Mouse (Mus musculus): ENCODE measurements around the gene Mecr. TPM values are rescaled to one million over a fixed set of nuclear protein-coding genes. Genes with fewer than 3 reads are reported as not detected.

Mecr gene
- polyA plus RNA-seq, 1 experiment: 31.8 TPM

GRCm38 (mm10) chr4:131872672-131873292 lies 29.5 kb downstream of the Mecr start:
- no peak for TF ChIP-seq GATA1 (IDR thresholded peaks at IDR 0.05; ENCODE audit: low read length)

- no peak for TF ChIP-seq GATA1 (IDR thresholded peaks at IDR 0.05; ENCODE audit: low read length)
Observed at GRCm38 (mm10) chr4:131873293-131874168, 30.3 kb downstream of the Mecr start, which contains the start of gene Srsf4. Gene Srsf4, plus strand, starts transcription at chr4:131873617.

DNA sequence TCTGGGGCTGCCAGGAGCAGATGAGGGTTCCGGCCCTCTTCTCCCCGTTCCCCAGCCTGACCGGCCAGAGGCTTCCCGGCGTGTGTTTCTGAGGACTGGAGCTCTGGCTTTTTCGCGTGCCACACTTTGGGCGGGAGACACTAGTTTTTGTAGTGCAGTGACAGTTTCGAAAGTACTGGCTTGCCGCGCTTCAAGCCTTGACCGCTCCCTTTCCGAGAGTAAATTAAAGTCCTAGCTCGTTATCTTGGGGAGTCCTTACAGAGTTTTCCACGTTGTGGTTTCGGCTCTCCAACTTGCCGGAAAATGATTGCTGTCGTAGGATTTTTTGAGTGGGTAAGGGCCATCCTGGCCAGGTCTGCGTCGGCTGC lies 30.9 kb downstream of the Mecr start:
- no peak for TF ChIP-seq GATA1 (IDR thresholded peaks at IDR 0.05; ENCODE audit: low read length)

- no peak for TF ChIP-seq GATA1 (IDR thresholded peaks at IDR 0.05; ENCODE audit: low read length)
Observed at GRCm38 (mm10) chr4:131874567-131874966, 31.3 kb downstream of the Mecr start.

DNA sequence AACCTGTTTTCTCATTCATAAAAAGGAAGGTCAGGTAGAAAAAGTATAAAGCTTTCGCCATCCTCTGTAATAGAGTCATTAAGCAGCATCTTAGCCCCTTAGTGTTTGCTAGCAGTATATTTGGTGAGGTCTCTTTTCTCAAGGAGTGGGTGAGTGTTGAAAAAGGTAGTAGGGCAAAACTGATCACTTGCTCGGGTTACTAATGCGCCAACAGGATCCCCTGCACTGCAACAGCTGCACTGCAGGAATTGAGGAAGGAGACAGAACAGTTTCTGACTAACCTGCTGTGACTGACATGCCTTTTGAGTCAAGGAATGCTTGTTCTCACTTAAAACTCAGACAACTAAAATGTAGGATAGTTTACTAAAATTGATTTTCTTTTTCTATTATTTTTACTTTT lies 32.0 kb downstream of the Mecr start:
- no peak for TF ChIP-seq GATA1 (IDR thresholded peaks at IDR 0.05; ENCODE audit: low read length)

- no peak for TF ChIP-seq GATA1 (IDR thresholded peaks at IDR 0.05; ENCODE audit: low read length)
Observed at GRCm38 (mm10) chr4:131876836-131877235, 33.6 kb downstream of the Mecr start.

GRCm38 (mm10) chr4:131879692-131880091 lies 36.4 kb downstream of the Mecr start:
- no peak for TF ChIP-seq GATA1 (IDR thresholded peaks at IDR 0.05; ENCODE audit: low read length)

DNA sequence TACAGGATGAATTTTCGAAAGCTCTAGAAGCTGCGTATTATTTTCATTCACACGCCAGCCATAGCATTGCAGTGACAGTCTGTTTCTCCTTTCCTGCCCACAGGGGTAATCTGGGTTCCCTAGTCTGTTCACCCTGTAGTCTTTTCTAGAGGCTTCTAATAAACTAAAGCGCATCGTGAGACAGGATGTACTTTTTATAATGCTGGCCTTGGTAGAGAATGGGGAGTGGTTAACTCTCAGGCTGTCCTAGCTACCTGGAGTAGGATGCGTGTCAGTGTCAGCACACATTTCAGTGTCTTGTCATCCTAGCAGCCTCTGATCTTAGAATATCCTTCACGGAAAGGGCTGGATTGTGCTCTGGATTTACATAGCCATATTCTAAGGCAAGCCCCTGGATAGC lies 38.0 kb downstream of the Mecr start:
- no peak for TF ChIP-seq GATA1 (IDR thresholded peaks at IDR 0.05; ENCODE audit: low read length)

DNA sequence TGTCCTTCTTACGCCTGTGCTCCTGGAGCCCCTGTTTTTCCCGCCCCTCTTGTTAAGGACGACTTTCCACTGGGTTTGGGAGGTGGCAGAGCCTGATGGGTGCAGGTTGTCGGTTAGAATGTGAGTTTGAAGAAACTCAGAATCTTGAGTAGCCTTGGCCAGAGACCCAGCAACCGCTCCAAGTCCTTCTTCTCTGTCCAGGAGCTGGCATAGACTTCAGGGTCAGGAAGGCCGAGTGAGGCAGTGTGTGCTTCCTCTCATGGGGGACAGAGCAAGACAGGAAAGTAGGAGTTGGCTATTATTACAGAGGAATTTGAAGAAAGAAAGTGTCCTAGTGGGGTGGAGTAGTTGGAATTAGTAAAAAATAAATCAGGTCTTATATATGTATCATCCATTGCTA lies 40.3 kb downstream of the Mecr start:
- TF ChIP-seq GATA1 (IDR thresholded peaks at IDR 0.05; ENCODE audit: low read length): no peak

DNA sequence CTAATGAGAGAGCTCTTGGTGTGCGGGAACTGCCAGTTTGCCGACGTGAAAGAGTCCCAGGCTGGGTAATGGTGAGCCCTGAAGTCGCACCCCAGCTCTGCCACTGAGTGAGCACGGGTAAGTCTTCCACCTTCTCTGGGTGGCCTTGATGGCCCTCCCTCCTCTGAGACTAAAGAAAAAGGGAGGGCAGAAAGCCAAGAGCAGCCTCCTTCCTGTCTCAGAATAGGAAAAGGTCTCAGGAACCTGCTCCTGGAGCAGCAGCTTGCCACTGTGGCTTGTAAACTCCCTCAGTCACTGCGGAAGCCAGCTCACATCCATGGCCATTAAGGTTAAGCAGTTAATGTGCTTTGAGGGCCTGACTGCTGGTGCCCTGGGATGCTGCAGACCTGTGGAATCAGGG lies 42.1 kb downstream of the Mecr start:
- no peak for TF ChIP-seq GATA1 (IDR thresholded peaks at IDR 0.05; ENCODE audit: low read length)

GRCm38 (mm10) chr4:131888564-131888963 lies 45.3 kb downstream of the Mecr start:
- TF ChIP-seq GATA1 (IDR thresholded peaks at IDR 0.05; ENCODE audit: low read length): no peak

DNA sequence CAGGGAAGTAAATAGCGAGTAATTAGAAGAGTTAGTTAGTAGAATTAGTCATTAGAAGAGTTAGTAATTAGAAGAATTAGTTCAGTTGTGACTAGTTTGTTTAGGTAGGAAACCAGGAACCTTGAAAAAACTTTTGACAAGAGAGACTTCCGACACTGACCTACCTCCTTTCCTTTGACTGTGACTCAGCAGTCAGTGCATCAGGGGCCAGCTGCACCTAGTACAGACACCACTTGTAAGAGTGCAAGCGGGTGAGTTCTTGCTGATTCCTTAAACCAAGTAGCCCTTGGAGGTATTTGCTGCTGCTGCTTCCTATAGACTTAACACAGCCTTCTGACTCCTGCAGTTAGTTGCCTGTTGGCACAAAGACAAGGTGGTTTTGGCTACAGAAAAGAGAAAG lies 47.4 kb downstream of the Mecr start:
- no peak for TF ChIP-seq GATA1 (IDR thresholded peaks at IDR 0.05; ENCODE audit: low read length)

DNA sequence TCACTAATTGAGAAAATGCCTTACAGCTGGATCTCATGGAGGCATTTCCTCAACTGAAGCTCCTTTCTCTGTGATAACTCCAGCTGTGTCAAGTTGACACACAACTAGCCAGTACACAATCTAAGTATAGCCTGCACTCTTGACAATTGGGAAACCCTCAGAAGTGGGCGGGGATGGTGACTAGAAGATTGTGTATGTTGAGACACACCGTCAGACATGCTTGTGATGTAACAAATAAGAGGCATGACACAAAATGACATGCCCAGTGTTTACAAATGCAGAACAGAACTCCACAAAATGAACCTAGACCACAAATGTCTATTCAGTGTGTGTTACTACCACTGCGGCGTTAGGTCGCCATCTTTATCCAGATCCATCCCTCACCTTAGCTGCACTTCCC lies 53.8 kb downstream of the Mecr start:
- no peak for TF ChIP-seq GATA1 (IDR thresholded peaks at IDR 0.05; ENCODE audit: low read length)

- TF ChIP-seq GATA1 (IDR thresholded peaks at IDR 0.05; ENCODE audit: low read length): no peak
Observed at GRCm38 (mm10) chr4:131897787-131898186, 54.5 kb downstream of the Mecr start.

DNA sequence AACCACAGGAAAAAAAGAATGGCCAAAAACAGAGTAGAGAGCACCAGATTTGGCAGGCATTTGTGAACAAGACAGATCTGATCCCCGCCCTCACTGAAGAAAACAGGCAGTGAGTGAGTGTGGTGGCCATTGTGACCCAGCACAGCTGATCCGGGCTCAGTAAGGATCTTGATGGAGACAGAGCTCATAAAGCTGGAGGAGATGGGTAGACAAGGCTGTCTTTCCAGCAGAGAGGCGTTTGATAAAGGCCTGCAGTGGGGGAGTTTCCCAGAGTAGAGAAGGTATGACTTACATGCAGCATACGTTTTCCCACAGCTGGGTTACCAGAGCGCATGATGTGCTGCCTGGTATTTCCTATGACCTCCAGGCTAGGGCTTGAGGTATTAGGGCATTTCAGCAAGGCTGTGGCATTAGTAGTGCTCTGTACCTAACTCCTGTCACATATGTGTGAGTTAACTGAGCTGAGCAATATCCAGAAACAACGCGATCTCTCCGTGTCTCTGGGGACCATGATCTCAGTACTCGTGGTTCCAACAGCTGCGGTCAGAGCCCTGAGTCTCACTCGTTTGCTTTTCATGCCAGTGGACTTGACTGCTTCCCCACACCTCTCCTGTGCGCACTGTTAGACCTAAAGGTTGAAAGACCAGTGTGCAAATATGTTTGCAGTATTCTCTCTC lies 55.4 kb downstream of the Mecr start:
- TF ChIP-seq GATA1 (IDR thresholded peaks at IDR 0.05; ENCODE audit: low read length): no peak

DNA sequence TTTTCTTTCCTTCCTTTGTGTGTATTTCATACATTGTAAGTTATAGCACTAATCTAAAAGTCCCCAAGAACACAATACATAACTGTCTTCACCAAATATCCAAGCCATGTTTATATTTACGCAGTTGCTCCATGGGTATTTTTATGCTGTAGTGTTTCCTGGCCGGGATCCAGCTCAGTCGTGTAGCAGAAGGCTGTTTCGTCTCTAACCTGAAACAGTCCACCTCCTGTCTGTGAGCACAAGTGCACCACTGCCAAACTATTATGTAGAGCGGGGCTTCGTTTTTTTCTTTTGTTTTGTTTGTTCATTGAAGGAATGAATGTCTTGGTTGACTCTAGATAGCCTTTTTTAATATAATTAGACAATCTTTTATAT lies 55.9 kb downstream of the Mecr start:
- no peak for TF ChIP-seq GATA1 (IDR thresholded peaks at IDR 0.05; ENCODE audit: low read length)
